Mouse (Mus musculus): Measurements from ENCODE around the gene Gm20822.
"Not testable (repeated sequence)": the region's sequence is repeated elsewhere in the genome, so short reads cannot be mapped to it uniquely, and the experiment has no call there.

The Gm20822 gene

GRCm38 (mm10) chrY:15884671-15885070, at the start of gene Gm20822:
Gm20822 (minus strand) TSS chrY:15884771.
- not testable (repeated sequence) for DNase-seq (ENCODE audit: low read depth, low spot score)

Measured in retina, postnatal 7 days (tissue).